Mouse (Mus musculus): ENCODE data around the gene Olfr860.
"Not testable (repeated sequence)": the region's sequence is repeated elsewhere in the genome, so short reads cannot be mapped to it uniquely, and the experiment has no call there.

The Olfr860 gene

GRCm38 (mm10) chr9:19849647-19850046 is at the start of gene Olfr860:
TSS of gene Olfr860 (minus strand) at chr9:19849747.
- no peak for ATAC-seq (ENCODE audit: low TSS enrichment)

GRCm38 (mm10) chr9:19887904-19888303 is 38.4 kb upstream of the Olfr860 start, which contains the start of gene Olfr862:
TSS of gene Olfr862 (minus strand) at chr9:19888004.
- no peak for ATAC-seq (ENCODE audit: low TSS enrichment)

GRCm38 (mm10) chr9:19804606-19805005 is 44.9 kb downstream of the Olfr860 start, which contains the start of gene Olfr859:
TSS of gene Olfr859 (plus strand) at chr9:19804906.
- ATAC-seq (ENCODE audit: low TSS enrichment): not testable (repeated sequence)

GRCm38 (mm10) chr9:19803000-19803399 is 46.5 kb downstream of the Olfr860 start:
- ATAC-seq (ENCODE audit: low TSS enrichment): no peak

All from frontal cortex, adult (tissue).